Mouse (Mus musculus) lung, adult 18-20 months (tissue): ENCODE results near the gene 4930452B06Rik.

Experiments
- DNase-seq, 2 experiments: peaks; one replicate each; pipeline ENCODE4 v3.0.0; 2022; ENCODE audit warnings: mixed read lengths in 2 of 2

4930452B06Rik gene

GRCm38 (mm10) chr14:8449299-8449698 lies 216.7 kb downstream of the 4930452B06Rik start:
- DNase-seq: no peak

- no peak for DNase-seq
These were observed 218.7 kb downstream of the 4930452B06Rik start for GRCm38 (mm10) chr14:8447352-8447751.

GRCm38 (mm10) chr14:8444363-8444762 lies 221.7 kb downstream of the 4930452B06Rik start:
- DNase-seq: peak in 1 of 2 experiments; percentile 10

- no peak for DNase-seq
These were observed 223.3 kb downstream of the 4930452B06Rik start for GRCm38 (mm10) chr14:8442691-8443090.

GRCm38 (mm10) chr14:8441623-8442022 lies 224.4 kb downstream of the 4930452B06Rik start:
- no peak for DNase-seq

- peak; percentile 16 to 53 for DNase-seq
These were observed 235.3 kb downstream of the 4930452B06Rik start for GRCm38 (mm10) chr14:8430611-8431230.

- no peak for DNase-seq
These were observed 236.3 kb downstream of the 4930452B06Rik start for GRCm38 (mm10) chr14:8429767-8430166.

GRCm38 (mm10) chr14:8422833-8423232 lies 243.2 kb downstream of the 4930452B06Rik start:
- no peak for DNase-seq

- no peak for DNase-seq
These were observed 244.7 kb downstream of the 4930452B06Rik start for GRCm38 (mm10) chr14:8421199-8421787.

- DNase-seq: no peak
These were observed 247.4 kb downstream of the 4930452B06Rik start for GRCm38 (mm10) chr14:8418610-8419009.

- no peak for DNase-seq
These were observed 260.1 kb downstream of the 4930452B06Rik start for GRCm38 (mm10) chr14:8405946-8406345.

- no peak for DNase-seq
These were observed 262.7 kb downstream of the 4930452B06Rik start for GRCm38 (mm10) chr14:8403310-8403709.

GRCm38 (mm10) chr14:8398507-8398906 lies 267.5 kb downstream of the 4930452B06Rik start:
- no peak for DNase-seq

GRCm38 (mm10) chr14:8395690-8396287 lies 270.3 kb downstream of the 4930452B06Rik start:
- no peak for DNase-seq

GRCm38 (mm10) chr14:8392181-8392825 lies 273.7 kb downstream of the 4930452B06Rik start:
- DNase-seq: no peak
